Mouse (Mus musculus): ENCODE data around the gene Col25a1. TPM values are rescaled to one million over a fixed set of nuclear protein-coding genes. Genes with fewer than 3 reads are reported as not detected.

Col25a1 gene
- polyA plus RNA-seq, 1 experiment = not detected

GRCm38 (mm10) chr3:130220811-130221210, 89.5 kb downstream of the Col25a1 start:
- no peak for TF ChIP-seq CTCF (IDR thresholded peaks at IDR 0.05; ENCODE audit: insufficient read depth, low read depth, low read length)
- TF ChIP-seq POLR2A (IDR thresholded peaks at IDR 0.05; ENCODE audit: insufficient read depth, low read depth, low read length) = no peak
- Histone ChIP-seq H3K4me1 (ENCODE audit: control insufficient read depth, insufficient read depth, low read length) (no peaks in the 10 kb centered on the region), H3K27ac (ENCODE audit: insufficient read depth, low read depth, low read length) (no peak overlapping the region), H3K4me3 (ENCODE audit: insufficient read depth, low read depth, low read length) (no peak overlapping the region)
- WGBS = 94% methylated on average over 3 of the region's 3 CpGs

GRCm38 (mm10) chr3:130228186-130228585, 96.9 kb downstream of the Col25a1 start:
- no peaks in the 10 kb centered on the region for H3K4me1 ChIP-seq (ENCODE audit: control insufficient read depth, insufficient read depth, low read length)
- no peak overlapping the region for H3K4me3 ChIP-seq (ENCODE audit: insufficient read depth, low read depth, low read length)
- WGBS = 97% methylated on average over 9 of the region's 9 CpGs
- no peak overlapping the region for H3K27ac ChIP-seq (ENCODE audit: insufficient read depth, low read depth, low read length)
- no peak for TF ChIP-seq POLR2A (IDR thresholded peaks at IDR 0.05; ENCODE audit: insufficient read depth, low read depth, low read length)
- TF ChIP-seq CTCF (IDR thresholded peaks at IDR 0.05; ENCODE audit: insufficient read depth, low read depth, low read length) = no peak

GRCm38 (mm10) chr3:130232944-130233343, 101.6 kb downstream of the Col25a1 start:
- H3K27ac ChIP-seq (ENCODE audit: insufficient read depth, low read depth, low read length) = no peak overlapping the region
- 95% methylated on average over 7 of the region's 7 CpGs for WGBS
- TF ChIP-seq POLR2A (IDR thresholded peaks at IDR 0.05; ENCODE audit: insufficient read depth, low read depth, low read length) = no peak
- no peak for TF ChIP-seq CTCF (IDR thresholded peaks at IDR 0.05; ENCODE audit: insufficient read depth, low read depth, low read length)
- no peak overlapping the region for H3K4me3 ChIP-seq (ENCODE audit: insufficient read depth, low read depth, low read length)
- H3K4me1 ChIP-seq (ENCODE audit: control insufficient read depth, insufficient read depth, low read length) = no peaks in the 10 kb centered on the region

- Histone ChIP-seq H3K4me3 (ENCODE audit: insufficient read depth, low read depth, low read length) (no peak overlapping the region), H3K4me1 (ENCODE audit: control insufficient read depth, insufficient read depth, low read length) (no peaks in the 10 kb centered on the region), H3K27ac (ENCODE audit: insufficient read depth, low read depth, low read length) (no peak overlapping the region)
- WGBS = 100% methylated on average over 1 of the region's 1 CpGs
- TF ChIP-seq POLR2A (IDR thresholded peaks at IDR 0.05; ENCODE audit: insufficient read depth, low read depth, low read length) (no peak), CTCF (IDR thresholded peaks at IDR 0.05; ENCODE audit: insufficient read depth, low read depth, low read length) (no peak)
These were observed 103.9 kb downstream of the Col25a1 start for GRCm38 (mm10) chr3:130235233-130235632.

GRCm38 (mm10) chr3:130236129-130236528, 104.8 kb downstream of the Col25a1 start:
- Histone ChIP-seq H3K4me3 (ENCODE audit: insufficient read depth, low read depth, low read length) (no peak overlapping the region), H3K4me1 (ENCODE audit: control insufficient read depth, insufficient read depth, low read length) (no peaks in the 10 kb centered on the region), H3K27ac (ENCODE audit: insufficient read depth, low read depth, low read length) (no peak overlapping the region)
- no peak for TF ChIP-seq POLR2A (IDR thresholded peaks at IDR 0.05; ENCODE audit: insufficient read depth, low read depth, low read length)
- no peak for TF ChIP-seq CTCF (IDR thresholded peaks at IDR 0.05; ENCODE audit: insufficient read depth, low read depth, low read length)
- 87% methylated on average over 7 of the region's 7 CpGs for WGBS

GRCm38 (mm10) chr3:130237852-130238251, 106.6 kb downstream of the Col25a1 start:
- H3K27ac ChIP-seq (ENCODE audit: insufficient read depth, low read depth, low read length) = no peak overlapping the region
- TF ChIP-seq POLR2A (IDR thresholded peaks at IDR 0.05; ENCODE audit: insufficient read depth, low read depth, low read length) = no peak
- no peak for TF ChIP-seq CTCF (IDR thresholded peaks at IDR 0.05; ENCODE audit: insufficient read depth, low read depth, low read length)
- H3K4me3 ChIP-seq (ENCODE audit: insufficient read depth, low read depth, low read length) = no peak overlapping the region
- H3K4me1 ChIP-seq (ENCODE audit: control insufficient read depth, insufficient read depth, low read length) = no peaks in the 10 kb centered on the region
- 63% methylated on average over 1 of the region's 1 CpGs for WGBS

- 89% methylated on average over 4 of the region's 4 CpGs for WGBS
These were observed 110.6 kb downstream of the Col25a1 start for GRCm38 (mm10) chr3:130241924-130242323.

GRCm38 (mm10) chr3:130242647-130243296, 111.5 kb downstream of the Col25a1 start:
- Histone ChIP-seq H3K4me1 (ENCODE audit: control insufficient read depth, insufficient read depth, low read length) (no peaks in the 10 kb centered on the region), H3K27ac (ENCODE audit: insufficient read depth, low read depth, low read length) (no peak overlapping the region), H3K4me3 (ENCODE audit: insufficient read depth, low read depth, low read length) (no peak overlapping the region)
- TF ChIP-seq POLR2A (IDR thresholded peaks at IDR 0.05; ENCODE audit: insufficient read depth, low read depth, low read length) = no peak
- no peak for TF ChIP-seq CTCF (IDR thresholded peaks at IDR 0.05; ENCODE audit: insufficient read depth, low read depth, low read length)
- WGBS = 43% methylated on average over 8 of the region's 8 CpGs

More at GRCm38 (mm10) chr3:130241924-130242323, 110.6 kb downstream of the Col25a1 start:
- Histone ChIP-seq H3K4me3 (ENCODE audit: insufficient read depth, low read depth, low read length) (no peak overlapping the region), H3K4me1 (ENCODE audit: control insufficient read depth, insufficient read depth, low read length) (no peaks in the 10 kb centered on the region), H3K27ac (ENCODE audit: insufficient read depth, low read depth, low read length) (no peak overlapping the region)
- TF ChIP-seq POLR2A (IDR thresholded peaks at IDR 0.05; ENCODE audit: insufficient read depth, low read depth, low read length) = no peak
- no peak for TF ChIP-seq CTCF (IDR thresholded peaks at IDR 0.05; ENCODE audit: insufficient read depth, low read depth, low read length)

- Histone ChIP-seq H3K4me3 (ENCODE audit: insufficient read depth, low read depth, low read length) (no peak overlapping the region), H3K4me1 (ENCODE audit: control insufficient read depth, insufficient read depth, low read length) (no peaks in the 10 kb centered on the region), H3K27ac (ENCODE audit: insufficient read depth, low read depth, low read length) (no peak overlapping the region)
- 80% methylated on average over 7 of the region's 7 CpGs for WGBS
- TF ChIP-seq CTCF (IDR thresholded peaks at IDR 0.05; ENCODE audit: insufficient read depth, low read depth, low read length) (no peak), POLR2A (IDR thresholded peaks at IDR 0.05; ENCODE audit: insufficient read depth, low read depth, low read length) (no peak)
These were observed 121.1 kb downstream of the Col25a1 start for GRCm38 (mm10) chr3:130252355-130252754.

All from olfactory bulb, adult 2 months (tissue).